Mouse (Mus musculus): ENCODE results near the gene Gm28038.
A peak's percentile ranks its signal among the peaks of the same experiment; 100 is the strongest.

Gm28038 gene

DNA sequence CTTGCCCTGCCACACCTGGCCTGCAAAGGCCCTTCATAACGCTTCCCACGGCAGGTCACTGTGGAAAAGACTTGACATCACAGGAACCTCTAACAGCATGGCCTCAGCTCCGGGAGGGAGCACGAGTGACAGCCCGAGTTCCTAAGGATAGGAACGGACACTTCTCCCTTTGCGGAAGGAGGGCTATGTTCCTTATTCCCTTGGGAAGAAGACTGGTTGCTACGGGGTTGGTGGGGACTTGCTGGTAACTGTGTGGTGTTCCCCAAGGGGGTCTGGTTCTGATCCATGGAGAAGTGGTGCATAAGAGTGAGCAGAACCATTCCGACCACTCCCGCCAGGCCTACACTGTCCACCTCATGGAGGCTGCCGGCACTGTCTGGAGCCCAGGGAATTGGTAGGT lies at the start of gene Gm28038:
Gene Gm28038, plus strand, starts transcription at position 301 of the 400 bp plus-strand sequence.
- DNase-seq (ENCODE audit: low spot score), result no peak

DNA sequence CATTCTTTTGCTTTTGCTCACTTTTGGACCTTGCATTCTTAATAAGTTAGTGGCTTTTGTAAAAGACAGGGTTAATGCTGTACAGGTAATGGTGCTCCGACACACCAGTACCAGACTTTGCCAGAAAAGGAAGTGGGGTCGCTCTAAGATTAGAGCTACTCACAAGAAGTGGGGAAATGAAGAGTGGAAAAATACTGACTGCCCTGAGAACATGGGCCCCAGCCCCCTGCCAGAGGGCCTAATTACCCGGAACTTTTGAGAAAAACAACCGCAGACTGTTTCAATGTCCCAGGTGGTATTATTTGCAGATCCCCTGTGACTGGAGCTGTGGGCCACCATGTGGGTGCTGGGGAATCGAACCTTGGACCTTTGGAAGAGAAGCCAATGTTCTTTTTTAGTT lies 45.2 kb upstream of the Gm28038 start:
- DNase-seq (ENCODE audit: low spot score), result no peak

DNA sequence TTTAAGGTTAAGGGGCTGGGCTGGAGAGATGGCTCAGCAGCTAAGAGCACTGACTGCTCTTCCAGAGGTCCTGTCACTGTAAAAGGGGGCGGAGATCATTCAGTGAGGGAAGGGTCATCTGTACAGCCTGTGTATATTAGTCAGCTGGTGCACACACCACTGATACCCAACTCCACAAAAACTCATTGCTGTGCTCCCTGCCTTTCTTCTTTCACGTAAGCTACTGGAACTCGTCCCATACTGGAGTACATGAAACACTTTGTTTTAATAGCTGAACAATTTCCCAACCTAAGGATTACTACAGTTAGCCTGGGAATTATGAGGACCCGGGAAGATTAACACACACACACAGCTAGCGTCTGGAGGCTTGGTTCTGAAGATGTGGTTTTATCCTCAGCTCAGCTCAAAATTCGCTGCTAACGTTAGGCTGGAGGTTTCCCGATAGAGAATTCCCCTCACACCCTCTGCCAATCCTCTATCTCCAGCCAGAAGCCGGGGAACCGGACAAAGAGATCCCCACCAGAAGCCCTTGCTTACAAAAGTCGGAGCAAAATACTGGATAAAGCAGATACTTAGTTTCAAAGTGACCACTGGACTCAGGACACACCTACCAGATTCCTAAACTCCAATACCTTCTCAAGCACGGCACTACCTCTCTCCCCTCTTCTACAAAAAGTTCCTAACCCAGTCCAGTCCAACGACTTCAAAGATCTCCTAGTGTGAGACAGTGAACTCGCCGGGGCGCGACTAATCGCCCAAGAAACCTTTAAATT lies 44.2 kb upstream of the Gm28038 start:
- DNase-seq (ENCODE audit: low spot score), result no peak

DNA sequence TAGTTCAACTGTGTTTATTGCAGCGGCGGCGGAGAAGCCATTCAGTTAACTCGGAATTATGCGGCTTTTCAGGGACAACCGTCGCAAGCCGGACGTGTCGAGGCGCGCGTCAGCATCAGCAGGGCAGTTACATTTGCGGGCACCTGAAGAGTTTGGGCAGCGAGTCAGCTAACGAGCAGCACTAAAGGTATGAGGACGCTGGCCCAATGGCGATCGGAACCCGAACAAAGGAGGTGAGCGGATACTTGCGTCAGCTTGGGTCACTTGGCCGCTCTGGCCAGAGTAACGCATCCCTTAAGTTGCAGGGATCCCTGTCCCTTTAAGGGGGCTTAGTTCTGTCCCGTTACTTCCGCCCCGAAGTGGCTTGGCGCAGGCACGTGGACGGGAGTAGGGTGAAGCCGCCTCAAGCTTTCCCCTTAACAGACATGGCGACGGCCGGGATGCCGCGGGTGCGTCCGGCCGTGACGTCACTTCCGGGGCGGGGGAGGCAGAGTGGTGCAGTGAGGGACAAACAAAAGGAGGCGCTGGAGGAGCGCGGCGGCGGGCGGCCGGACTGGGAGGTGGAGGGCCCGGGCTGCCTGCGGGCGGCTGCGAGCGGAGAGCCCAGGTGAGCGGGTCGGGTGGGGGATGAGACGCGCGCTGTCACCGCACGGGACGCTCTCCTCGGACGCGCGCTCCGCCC lies 43.5 kb upstream of the Gm28038 start, which contains the start of gene Lrrc8a:
Gene Lrrc8a, plus strand, starts transcription at position 517 of the 682 bp plus-strand sequence.
- DNase-seq (ENCODE audit: low spot score), result peak; percentile 100

DNA sequence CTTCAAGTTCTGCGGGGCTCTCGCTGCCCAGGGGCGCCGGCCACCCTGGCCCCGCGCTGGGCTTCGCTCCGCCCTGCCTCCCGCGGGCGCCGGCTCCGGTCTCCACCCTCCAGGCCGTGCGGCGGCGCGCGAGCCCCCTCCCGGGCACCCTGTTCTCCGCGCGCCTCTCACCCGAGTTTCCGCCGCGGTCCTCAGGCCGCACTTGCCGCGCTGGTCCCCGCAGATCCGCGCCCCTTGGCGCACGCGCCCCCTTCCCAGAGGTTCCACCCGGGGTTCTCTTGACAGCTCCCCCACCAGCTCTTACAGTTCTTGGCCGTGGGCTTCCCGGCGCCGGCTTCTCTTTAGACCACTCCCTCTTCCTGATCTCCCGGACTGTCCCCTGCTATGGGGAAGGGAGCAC lies 43.0 kb upstream of the Gm28038 start:
- DNase-seq (ENCODE audit: low spot score), result peak; percentile 54

DNA sequence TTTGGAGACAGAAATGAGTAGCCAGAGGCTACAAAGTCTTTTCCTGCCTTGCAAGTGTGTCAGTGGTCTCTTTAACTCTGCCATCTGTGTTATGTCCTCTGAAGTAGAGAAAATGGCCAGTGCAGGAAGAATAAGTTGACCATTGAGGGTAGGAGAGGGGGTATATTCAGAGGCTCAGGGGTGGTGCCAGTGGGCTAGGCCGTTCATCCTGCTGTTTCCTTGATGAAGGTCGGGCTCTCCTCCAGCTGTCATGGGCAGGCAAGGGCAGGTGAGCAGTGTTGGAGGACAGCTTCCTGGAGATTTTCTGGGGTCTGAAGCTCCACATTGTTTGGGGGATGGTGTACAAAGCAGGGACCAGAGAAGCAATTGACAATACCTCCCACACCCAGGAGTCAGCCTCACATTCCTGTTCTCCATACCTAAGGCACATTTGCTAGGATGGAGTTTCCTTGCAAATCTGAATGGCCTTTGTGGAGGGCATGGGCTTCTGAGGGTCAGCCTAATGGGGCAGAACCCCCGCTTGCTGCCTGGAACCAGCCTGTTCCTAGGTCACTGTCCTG lies 41.9 kb upstream of the Gm28038 start:
- no peak for DNase-seq (ENCODE audit: low spot score)

DNA sequence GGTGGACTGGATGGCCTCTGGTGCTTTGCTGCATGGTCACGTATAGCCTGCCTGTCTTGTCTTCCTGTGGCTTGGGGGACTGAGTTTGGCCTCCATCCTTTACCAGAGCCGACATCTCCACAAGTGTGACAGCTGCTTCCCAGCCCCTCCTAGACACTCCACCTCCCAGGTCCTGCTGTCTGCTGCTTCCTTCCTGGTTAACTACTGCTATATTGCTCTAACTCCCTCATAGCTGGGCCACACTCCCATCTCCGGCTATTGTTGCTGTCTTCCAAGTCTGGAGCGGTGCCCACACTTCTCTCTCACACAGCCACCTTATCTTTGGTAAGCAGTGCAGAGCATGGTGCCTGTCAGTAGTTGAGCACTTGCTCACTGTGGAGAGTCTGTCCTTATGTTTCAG lies 41.1 kb upstream of the Gm28038 start:
- DNase-seq (ENCODE audit: low spot score), result no peak

DNA sequence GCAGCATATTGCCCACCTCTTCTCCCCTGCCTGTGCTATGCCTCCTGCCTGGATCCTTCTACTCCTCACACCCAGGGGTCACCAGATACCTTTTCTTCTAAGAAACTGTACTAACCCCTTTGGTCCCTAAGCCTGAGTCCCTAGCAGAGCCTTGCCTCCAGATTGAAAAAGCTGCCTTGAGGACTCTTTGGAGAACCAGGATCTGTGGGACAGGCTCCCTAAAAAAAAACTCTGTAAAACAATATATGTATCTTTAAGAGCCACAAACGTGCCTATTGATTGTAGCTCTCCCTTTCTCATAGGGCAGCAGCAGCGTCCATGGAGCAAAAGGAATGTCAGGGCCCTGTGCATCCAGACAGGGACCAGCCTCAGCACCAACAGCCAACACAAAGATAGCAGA lies 40.6 kb upstream of the Gm28038 start, which contains the start of gene Gm28035:
Gene Gm28035, plus strand, starts transcription at position 301 of the 400 bp plus-strand sequence.
- DNase-seq (ENCODE audit: low spot score), result no peak

DNA sequence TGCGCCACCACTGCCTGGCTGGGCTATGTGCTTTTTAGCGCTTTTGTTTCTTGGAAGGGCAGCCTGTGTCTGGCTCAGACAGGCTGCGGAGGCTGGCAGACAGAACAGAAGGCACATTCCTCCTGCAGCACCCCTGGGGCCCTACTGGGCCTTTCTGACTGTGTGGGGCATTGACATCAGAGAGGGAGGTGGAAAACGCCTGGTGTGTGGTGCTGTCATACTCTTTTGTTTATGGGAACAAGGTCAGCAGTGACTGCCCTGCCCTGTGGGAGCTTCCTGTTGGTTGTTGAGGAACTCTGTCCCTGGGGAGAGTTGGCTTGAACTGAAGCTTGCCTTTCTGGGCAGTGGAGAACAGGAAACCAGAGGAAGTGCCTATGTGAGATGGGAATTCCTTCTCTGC lies 38.3 kb upstream of the Gm28038 start:
- no peak for DNase-seq (ENCODE audit: low spot score)

DNA sequence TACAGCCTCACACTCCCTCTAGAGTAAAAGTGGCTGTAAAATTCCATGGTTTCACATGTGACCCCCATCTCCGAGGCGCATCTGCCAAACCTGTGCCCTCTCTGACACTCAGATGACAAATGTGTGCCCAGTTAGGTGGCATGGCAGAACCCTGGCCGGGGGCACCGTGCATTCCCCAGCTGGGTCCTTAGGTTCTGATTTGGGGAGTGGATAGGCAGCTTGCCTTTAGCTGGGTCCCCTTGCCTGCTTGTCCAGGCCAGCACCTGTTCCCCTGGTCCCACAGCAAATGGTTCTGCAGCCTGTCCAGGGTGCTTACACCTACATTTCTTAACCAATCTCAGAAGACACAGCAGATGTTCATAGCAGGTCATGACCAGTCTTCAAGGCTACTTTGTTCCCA lies 37.5 kb upstream of the Gm28038 start:
- no peak for DNase-seq (ENCODE audit: low spot score)

DNA sequence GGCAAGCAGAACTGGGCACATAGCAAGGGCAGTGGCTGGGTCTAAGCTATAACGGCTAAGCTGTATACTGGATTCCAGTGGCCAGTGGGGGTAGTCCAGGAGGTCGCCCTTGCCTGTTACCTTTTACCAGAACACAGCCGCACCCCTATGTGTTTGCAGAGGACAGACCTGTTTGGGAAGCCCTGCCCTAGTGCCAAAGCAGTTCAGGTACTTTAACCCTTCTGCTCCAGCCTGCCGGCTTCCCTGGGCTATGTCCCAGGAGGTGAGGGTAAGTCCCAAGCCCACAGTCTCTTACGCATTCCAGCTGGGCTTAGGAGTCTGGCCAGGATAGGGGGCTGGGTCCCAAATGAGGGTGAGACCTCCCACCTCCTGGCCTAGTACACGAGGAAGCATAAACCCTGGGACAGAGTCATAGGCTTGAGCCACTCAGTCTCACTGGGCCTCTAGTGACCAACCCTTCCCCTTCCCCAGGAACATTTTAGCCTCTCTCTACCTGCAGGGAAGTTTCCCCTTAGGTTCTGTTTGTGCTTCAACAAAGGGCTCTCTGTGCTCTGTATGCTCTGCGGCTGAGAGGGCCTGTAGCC lies 36.2 kb upstream of the Gm28038 start:
- DNase-seq (ENCODE audit: low spot score), result no peak

DNA sequence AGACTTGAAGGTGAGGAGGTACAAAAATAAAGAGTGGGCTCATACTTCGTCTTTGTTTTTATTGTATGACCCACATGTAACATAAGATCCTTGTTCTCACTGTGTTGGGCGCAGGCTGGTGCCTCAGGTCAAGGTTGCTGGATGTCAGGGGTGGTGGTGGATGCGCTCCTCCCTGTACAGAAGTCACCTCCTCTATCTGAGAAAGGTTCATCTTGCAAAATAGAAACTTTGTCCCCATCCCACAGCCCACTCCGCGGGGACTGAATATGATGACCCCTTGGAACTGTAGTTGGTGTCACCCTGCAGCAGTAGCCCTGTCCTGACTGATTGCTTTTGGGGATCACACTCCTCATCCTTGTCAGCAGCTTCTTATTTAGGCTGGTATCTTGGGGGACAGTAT lies 33.8 kb upstream of the Gm28038 start:
- no peak for DNase-seq (ENCODE audit: low spot score)

DNA sequence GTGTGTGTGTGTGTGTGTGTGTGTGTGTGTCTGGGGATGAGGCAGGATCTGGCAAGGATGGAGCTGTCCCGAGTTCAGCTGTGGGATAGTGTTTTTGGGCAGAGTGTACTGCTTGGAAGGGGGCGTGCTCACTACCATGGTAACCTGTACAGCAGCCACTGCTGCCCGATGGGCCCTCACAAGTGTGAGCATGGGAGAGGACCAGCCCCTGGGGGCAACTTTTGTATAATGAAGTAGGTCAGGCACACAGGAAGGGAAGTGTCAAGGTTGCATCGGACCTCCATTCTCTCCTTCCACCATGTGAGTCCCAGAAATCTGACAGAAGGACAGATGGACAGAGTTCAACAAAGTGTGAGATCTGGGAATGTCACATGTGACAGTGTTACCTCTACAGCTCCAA lies 33.2 kb upstream of the Gm28038 start:
- DNase-seq (ENCODE audit: low spot score), result no peak

DNA sequence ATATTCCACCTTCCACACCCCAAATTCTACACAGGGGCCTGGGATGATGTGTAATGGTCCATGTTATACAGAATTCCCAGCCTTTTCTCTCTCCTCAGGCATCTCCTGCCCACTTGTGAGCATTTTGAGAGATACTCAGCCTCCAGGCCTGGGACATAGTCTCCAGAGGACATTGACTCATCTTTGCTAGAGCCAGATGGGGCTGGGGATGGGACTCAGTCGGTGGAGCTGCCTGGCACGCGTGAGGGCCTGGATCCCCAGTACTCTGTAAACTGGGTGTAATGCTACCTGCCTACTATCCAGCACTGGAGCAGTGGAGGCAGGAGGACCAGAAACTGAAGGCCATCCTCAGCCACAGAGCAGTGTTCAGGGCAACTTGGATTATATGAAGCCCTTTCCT lies 31.7 kb upstream of the Gm28038 start:
- no peak for DNase-seq (ENCODE audit: low spot score)

DNA sequence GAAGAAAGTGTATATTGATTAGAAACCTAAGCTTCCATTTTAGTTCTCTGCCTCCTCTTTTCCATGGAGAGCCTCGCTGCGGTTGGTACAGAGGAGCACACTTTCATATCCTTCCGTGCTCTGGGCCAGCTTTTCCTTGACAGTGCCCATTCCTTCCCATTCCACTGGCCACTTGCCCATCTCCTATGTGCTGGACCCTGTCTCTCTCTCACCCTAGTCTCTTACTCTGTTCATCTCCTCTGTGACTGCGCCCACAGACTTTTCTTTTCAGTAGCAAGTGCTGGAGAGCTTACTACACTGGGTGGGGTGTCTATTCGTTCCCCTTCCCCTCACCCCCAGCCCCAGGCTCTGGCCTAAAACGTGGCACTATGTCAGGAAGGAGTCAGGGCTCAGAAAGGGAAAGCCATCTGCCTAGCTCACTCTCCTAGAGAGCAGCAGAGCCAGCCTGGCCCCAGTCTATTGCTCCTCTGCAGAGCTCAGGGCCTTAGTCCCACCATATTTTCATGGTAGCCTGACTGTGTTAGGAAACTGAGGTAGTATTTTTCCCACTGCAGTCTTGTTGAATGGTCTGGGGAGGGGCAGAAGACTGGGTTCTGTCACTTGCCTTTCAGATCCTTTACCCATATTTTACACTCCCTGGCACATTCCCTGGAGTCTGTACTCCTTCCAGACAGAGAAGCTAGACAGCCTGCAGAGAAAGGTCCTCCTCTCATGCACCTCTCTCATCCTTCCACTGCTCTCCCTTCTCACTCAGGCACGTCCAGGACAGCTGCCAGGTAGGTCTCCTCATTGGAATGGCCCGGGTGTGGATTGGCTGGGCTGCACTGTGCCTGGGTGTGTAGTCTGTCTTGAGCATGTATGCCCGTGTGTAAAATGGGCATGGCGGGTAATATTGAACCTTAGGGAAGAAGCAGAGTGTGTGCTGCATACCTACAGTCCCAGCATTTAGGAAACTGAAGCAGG lies 30.4 kb upstream of the Gm28038 start:
- no peak for DNase-seq (ENCODE audit: low spot score)

DNA sequence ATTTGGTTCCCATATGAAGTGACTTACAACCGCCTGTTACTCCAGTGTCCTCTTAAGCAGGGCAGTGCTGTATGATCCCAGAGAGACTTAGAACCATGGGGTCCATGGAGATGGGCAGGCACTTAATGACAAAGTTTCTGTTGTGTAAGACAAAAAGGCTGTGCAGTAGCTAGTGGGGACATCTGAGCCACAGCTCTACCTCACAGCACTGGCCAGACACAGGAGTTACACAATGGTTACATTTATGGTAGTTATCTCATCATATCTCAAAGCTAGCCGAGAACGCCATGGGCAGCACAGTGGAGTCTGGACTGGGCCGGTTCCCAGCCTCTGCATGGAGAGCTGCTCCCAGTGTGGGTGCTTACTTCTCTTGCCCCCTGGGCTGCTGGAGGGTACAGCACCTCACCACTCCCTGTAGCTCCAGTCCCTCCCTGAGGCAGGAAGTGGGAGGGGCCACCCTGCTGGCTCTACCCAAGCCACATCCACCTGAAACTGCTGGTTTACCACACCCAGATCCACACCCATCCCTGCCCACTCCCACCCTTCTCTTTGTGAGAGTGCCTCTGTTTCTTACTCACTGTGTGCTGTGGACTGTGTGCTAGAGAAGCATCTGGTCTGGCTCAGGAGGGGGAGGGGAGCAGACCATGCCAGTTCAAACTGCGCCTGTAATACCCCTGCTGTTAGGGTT lies 29.3 kb upstream of the Gm28038 start:
- no peak for DNase-seq (ENCODE audit: low spot score)

DNA sequence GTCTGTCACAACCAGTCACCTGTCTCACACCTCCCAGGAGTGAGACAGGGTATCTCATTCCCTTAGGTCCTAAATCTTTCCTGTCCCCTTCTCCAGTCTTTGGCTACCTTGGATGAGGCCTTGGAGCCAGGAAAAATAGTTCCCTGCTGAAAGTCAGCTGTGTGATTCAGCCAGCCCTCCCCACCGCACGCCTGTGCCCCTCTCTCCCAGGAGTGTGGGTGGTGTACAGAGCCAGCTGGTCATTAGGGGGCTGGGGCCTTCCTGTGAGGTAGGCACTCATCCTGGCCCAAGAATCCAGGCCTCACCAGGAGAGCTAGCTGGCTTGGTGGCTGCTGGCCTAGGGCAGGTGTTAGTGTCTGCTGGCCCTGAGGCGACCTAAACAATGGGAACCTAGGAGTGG lies 28.3 kb upstream of the Gm28038 start:
- DNase-seq (ENCODE audit: low spot score), result no peak

DNA sequence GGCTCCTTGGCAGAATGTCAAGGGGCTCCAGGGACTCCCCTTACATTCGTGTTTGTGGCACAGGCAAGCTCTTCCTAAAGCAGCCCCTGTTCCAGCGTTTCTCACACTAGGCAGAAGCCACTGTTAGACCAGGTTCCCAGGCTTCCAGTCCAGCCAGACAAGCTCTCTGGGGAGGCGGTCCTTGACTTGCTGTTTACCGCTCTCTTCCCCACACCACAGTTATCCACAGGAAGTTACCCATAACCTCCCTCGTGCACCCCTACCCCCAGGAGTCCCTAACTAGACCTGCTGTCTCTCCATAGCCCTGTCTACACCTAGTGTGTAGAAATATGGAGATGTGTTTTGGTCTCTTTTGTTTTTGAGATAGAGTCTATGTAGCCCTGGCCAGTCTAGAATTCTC lies 27.0 kb upstream of the Gm28038 start:
- DNase-seq (ENCODE audit: low spot score), result no peak

DNA sequence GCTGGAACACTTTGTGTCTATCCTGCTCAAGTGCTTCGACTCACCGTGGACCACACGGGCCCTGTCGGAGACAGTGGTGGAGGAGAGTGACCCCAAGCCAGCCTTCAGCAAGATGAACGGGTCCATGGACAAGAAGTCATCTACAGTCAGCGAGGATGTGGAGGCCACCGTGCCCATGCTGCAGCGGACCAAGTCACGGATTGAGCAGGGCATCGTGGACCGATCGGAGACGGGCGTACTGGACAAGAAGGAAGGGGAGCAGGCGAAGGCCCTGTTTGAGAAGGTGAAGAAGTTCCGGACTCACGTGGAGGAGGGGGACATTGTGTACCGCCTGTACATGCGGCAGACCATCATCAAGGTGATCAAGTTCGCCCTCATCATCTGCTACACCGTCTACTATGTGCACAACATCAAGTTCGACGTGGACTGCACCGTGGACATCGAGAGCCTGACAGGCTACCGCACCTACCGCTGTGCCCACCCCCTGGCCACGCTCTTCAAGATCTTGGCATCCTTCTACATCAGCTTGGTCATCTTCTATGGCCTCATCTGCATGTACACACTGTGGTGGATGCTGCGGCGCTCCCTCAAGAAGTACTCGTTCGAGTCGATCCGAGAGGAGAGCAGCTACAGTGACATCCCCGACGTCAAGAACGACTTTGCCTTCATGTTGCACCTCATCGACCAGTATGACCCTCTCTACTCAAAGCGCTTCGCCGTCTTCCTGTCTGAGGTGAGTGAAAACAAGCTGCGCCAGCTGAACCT lies 25.0 kb upstream of the Gm28038 start:
- no peak for DNase-seq (ENCODE audit: low spot score)

DNA sequence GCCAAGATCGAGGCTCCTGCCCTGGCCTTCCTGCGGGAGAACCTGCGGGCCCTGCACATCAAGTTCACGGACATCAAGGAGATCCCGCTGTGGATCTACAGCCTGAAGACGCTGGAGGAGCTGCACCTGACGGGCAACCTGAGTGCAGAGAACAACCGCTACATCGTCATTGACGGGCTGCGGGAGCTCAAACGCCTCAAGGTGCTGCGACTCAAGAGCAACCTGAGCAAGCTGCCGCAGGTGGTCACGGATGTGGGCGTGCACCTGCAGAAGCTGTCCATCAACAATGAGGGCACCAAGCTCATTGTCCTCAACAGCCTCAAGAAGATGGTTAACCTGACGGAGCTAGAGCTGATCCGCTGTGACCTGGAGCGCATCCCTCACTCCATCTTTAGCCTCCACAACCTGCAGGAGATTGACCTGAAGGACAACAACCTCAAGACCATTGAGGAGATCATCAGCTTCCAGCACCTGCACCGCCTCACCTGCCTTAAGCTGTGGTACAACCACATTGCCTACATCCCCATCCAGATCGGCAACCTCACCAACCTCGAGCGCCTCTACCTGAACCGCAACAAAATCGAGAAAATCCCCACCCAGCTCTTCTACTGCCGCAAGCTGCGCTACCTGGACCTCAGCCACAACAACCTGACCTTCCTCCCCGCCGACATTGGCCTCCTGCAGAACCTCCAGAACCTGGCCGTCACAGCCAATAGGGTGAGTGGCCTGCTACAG lies 24.1 kb upstream of the Gm28038 start:
- DNase-seq (ENCODE audit: low spot score), result no peak

Measured in ovary, postnatal 14 days (tissue).